Mouse (Mus musculus) ES-E14 (cell line): ENCODE measurements around the gene Nmnat1.

Experiments used
- CHD2 ChIP-seq: IDR thresholded peaks from 2 replicates; pipeline ENCODE4 v1.6.1; 2014; ENCODE audit warnings: mild to moderate bottlenecking, low read depth, low read length, inconsistent platforms
- HCFC1 ChIP-seq: IDR thresholded peaks from 2 replicates; pipeline ENCODE4 v1.6.1; 2012; ENCODE audit warnings: low read length, inconsistent platforms, borderline replicate concordance; ENCODE audit not compliant: insufficient read depth
- MAFK ChIP-seq: IDR thresholded peaks from 2 replicates; pipeline ENCODE4 v1.6.1; 2014; ENCODE audit warnings: mild to moderate bottlenecking, low read depth, low read length, inconsistent platforms; ENCODE audit not compliant: insufficient read depth
- ZC3H11A ChIP-seq: IDR thresholded peaks from 2 replicates; pipeline ENCODE4 v1.6.1; 2012; ENCODE audit warnings: low read depth, mild to moderate bottlenecking, inconsistent platforms, low read length, borderline replicate concordance
- ZNF384 ChIP-seq: IDR thresholded peaks from 2 replicates; pipeline ENCODE4 v1.6.1; 2012; ENCODE audit warnings: low read depth, low read length, inconsistent platforms

DNA sequence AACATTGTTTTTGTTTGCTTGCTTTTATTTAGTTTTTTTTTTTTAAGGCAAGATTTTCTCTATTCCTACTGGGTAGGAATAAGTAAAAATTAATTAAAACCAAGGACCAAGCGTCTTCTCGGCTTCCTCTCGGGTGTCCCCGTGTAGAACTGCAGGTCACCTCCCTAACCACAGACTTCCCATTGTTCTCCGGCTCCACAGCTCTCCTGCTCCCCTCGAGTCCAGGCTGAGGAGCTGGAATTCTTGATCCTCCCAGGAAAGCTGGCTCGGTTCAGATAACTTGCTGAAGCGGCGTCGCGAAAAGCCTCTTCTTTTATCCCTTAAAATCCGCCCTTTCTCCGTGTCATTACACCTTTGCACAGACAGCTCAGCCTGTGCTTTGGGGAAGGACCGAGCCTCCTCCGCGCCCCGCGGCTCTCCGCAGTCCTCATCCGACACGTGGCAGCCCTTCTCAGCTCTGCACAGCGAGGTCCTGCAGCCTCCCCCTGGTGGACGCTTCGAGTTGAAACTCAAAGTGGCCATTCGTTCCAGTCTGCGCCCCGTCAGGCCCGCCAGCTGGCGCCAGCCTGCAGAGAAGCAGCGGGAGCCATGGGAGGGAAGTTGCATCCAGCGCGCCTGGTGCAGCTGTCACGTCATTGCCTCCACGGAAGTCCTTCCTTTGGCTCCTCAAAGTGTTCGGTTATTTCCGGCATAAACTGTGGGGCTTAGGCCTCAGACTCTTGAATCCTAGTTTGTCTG is 39.9 kb downstream of the Nmnat1 start:
- TF ChIP-seq ZNF384: no peak
- no peak for TF ChIP-seq ZC3H11A
- no peak for TF ChIP-seq MAFK
- TF ChIP-seq CHD2: no peak
- TF ChIP-seq HCFC1: no peak
